Mouse (Mus musculus) gonadal fat pad, adult 2 months (tissue): ENCODE results near the gene Ankrd13a. TPM values are rescaled to one million over a fixed set of nuclear protein-coding genes. Genes with fewer than 3 reads are reported as not detected.
"Not testable (repeated sequence)": the region's sequence is repeated elsewhere in the genome, so short reads cannot be mapped to it uniquely, and the experiment has no call there.

Experiments
- DNase-seq: peaks from one replicate; pipeline ENCODE4 v3.0.0-alpha.2; 2012; ENCODE audit warnings: low read depth
- polyA plus RNA-seq: library from polyadenylated mRNA; depleted of rRNA; stranded (reverse); fragments of >200 nt; gene quantifications from 2 replicates; pipeline ENCODE4 v1.2.3, GENCODE M21; 2012; rRNA removed

Ankrd13a gene
- polyA plus RNA-seq, 1 experiment, result 56.1 TPM

- DNase-seq, result no peak
Measured at GRCm38 (mm10) chr5:114829740-114830139, 55.3 kb downstream of the Ankrd13a start.

- DNase-seq, result no peak
Measured at GRCm38 (mm10) chr5:114836886-114837285, 62.4 kb downstream of the Ankrd13a start.

GRCm38 (mm10) chr5:114840481-114840880 is 66.0 kb downstream of the Ankrd13a start:
- DNase-seq, result not testable (repeated sequence)

- DNase-seq, result not testable (repeated sequence)
Measured at GRCm38 (mm10) chr5:114842155-114842554, 67.7 kb downstream of the Ankrd13a start.

- DNase-seq, result no peak
Measured at GRCm38 (mm10) chr5:114842674-114843073, 68.2 kb downstream of the Ankrd13a start.

- DNase-seq, result not testable (repeated sequence)
Measured at GRCm38 (mm10) chr5:114844371-114844770, 69.9 kb downstream of the Ankrd13a start.

- DNase-seq, result no peak
Measured at GRCm38 (mm10) chr5:114851565-114852236, 77.2 kb downstream of the Ankrd13a start.

- not testable (repeated sequence) for DNase-seq
Measured at GRCm38 (mm10) chr5:114853364-114853763, 78.9 kb downstream of the Ankrd13a start, which contains the start of gene 4930519G04Rik. Gene 4930519G04Rik (plus strand): TSS chr5:114853664.

Other genes starting within 250 kb of the Ankrd13a start
- 2.1 TPM in 2 replicates for gene Fam222a, start 206.7 kb upstream of the Ankrd13a start, polyA plus RNA-seq
- 26.0 and 30.3 TPM in 2 replicates for gene Trpv4, start 116.3 kb upstream of the Ankrd13a start, polyA plus RNA-seq
- 118 TPM in 2 replicates for gene Gltp, start 83.7 kb upstream of the Ankrd13a start, polyA plus RNA-seq
- 11.4 and 11.7 TPM in 2 replicates for gene Tchp, start 66.9 kb upstream of the Ankrd13a start, polyA plus RNA-seq
- 34.7 and 38.7 TPM in 2 replicates for gene Git2, start 840 bp downstream of the Ankrd13a start, polyA plus RNA-seq
- gene 1500011B03Rik, start 48.8 kb downstream of the Ankrd13a start, polyA plus RNA-seq, result 172 and 286 TPM in 2 replicates
- gene 4930519G04Rik, start 79.0 kb downstream of the Ankrd13a start, polyA plus RNA-seq, result not detected in 2 replicates
- gene Gm9936, start 84.0 kb downstream of the Ankrd13a start, polyA plus RNA-seq, result not detected in 2 replicates
- 9.2 and 10.1 TPM in 2 replicates for gene Oasl2, start 122.3 kb downstream of the Ankrd13a start, polyA plus RNA-seq
- gene Oasl1, start 148.6 kb downstream of the Ankrd13a start, polyA plus RNA-seq, result 1.9 and 2.0 TPM in 2 replicates
- 21.0 and 27.0 TPM in 2 replicates for gene 2210016L21Rik, start 167.5 kb downstream of the Ankrd13a start, polyA plus RNA-seq
- 0.18 and 0.55 TPM in 2 replicates for gene Hnf1a, start 196.4 kb downstream of the Ankrd13a start, polyA plus RNA-seq
- 55.5 and 57.5 TPM in 2 replicates for gene Sppl3, start 236.5 kb downstream of the Ankrd13a start, polyA plus RNA-seq